In the genomic region with DNA sequence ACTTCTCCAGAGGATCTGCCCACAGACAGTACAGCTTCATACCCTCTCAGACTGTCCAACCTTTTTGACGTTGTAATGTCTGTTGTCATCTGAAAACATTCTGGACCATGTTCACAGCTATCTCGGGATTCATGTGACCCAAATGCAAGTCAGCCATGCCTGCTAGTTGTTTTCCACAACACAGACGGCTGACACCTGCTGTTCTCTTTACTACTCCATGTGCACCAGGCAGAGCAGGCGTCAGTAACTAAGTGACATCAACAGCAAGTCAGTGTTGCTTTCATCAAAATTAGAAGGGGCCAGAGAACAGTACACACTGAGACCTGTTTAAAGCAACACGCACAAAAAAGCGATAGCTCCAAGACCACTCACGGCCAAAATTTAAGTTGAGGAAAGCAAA, we compare ENCODE assay signal across 27 mouse cellular contexts. TPM values are rescaled to one million over a fixed set of nuclear protein-coding genes. Genes with fewer than 3 reads are reported as not detected.
DNase-seq lines count a peak whose midpoint lies in the region; ATAC-seq and TF ChIP-seq lines count a peak whose summit lies in the region.
"Had no signal": no experiment of that assay in that cellular context is flagged by ENCODE, and none has a peak within 500 bp of the region (broad histone marks: within the 10 kb centered on the region; RNA-seq: fewer than 3 reads in every experiment).

No protein-coding gene starts in this region.

- peaks cover 14% of the 10 kb centered on the region for H3K36me3 ChIP-seq in forebrain, postnatal 0 days (ENCODE audit: insufficient read depth)
- no peaks in the 10 kb centered on the region; the same call in 1 of the 2 replicates for H3K36me3 ChIP-seq in forebrain, embryonic 11.5 days (ENCODE audit: control insufficient read depth, insufficient read depth, low read length)

- no peaks in the 10 kb centered on the region for H3K27me3 ChIP-seq in forebrain, postnatal 0 days (ENCODE audit: insufficient read depth, low read length)
- no peaks in the 10 kb centered on the region for H3K27me3 ChIP-seq in forebrain, embryonic 11.5 days (ENCODE audit: control insufficient read depth, insufficient read depth, low read length)
- H3K27me3 ChIP-seq: embryonic facial prominence, embryonic 12.5 days; embryonic facial prominence, embryonic 15.5 days; forebrain, embryonic 12.5 days; forebrain, embryonic 15.5 days; heart, embryonic 12.5 days; heart, embryonic 15.5 days had no signal

- no peaks in the 10 kb centered on the region for H3K9me3 ChIP-seq in forebrain, postnatal 0 days (ENCODE audit: low read length)
- H3K9me3 ChIP-seq in forebrain, embryonic 11.5 days (ENCODE audit: control insufficient read depth, low read length) = no peaks in the 10 kb centered on the region
- H3K9me3 ChIP-seq: embryonic facial prominence, embryonic 12.5 days; embryonic facial prominence, embryonic 15.5 days; forebrain, embryonic 12.5 days; forebrain, embryonic 15.5 days; heart, embryonic 12.5 days; heart, embryonic 15.5 days; hindbrain, embryonic 10.5 days had no signal

- H3K4me1 ChIP-seq in forebrain, postnatal 0 days (ENCODE audit: insufficient read depth) = no peaks in the 10 kb centered on the region
- H3K4me1 ChIP-seq in forebrain, embryonic 11.5 days (replicated peaks; ENCODE audit: control insufficient read depth, insufficient read depth, low read length) = no peaks in the 10 kb centered on the region; the same call in 1 of the 2 replicates
- H3K4me1 ChIP-seq: embryonic facial prominence, embryonic 12.5 days had no signal

- ATAC-seq in forebrain, postnatal 0 days = peak; percentile 40; the same call in 1 of the 2 replicates
- ATAC-seq in forebrain, embryonic 11.5 days (replicated peaks; ENCODE audit: low FRiP score) = no peak
- ATAC-seq: forebrain, embryonic 15.5 days; hindbrain, postnatal 0 days had no signal

- DNase-seq in forebrain, postnatal 0 days = no peak
- no peak for DNase-seq in forebrain, embryonic 11.5 days (ENCODE audit: low spot score)
- peak; percentile 19 to 75 for DNase-seq in layer of hippocampus, adult 18-20 months (ENCODE audit: low spot score in 2 of 2)
- no peak for DNase-seq in layer of hippocampus, postnatal 25 days (ENCODE audit: extremely low spot score in 1 of 2, low spot score in 1 of 2)
- peak; percentile 28 to 57 for DNase-seq in layer of hippocampus, adult 8-10 months (ENCODE audit: low spot score in 2 of 2)
- DNase-seq in layer of hippocampus, postnatal 36 days = peak; percentile 37 to 38
- no peak for DNase-seq in urinary bladder, adult 18-20 months (ENCODE audit: low spot score in 2 of 2)
- DNase-seq in right cerebral cortex, postnatal 36 days (ENCODE audit: low spot score in 2 of 2) = no peak
- DNase-seq: adrenal gland, postnatal 10 days; adrenal gland, postnatal 36 days; cerebellum, adult 11 months; cerebellum, adult 2 months; cerebellum, adult 9-11 months; cerebellum, postnatal 25 days; gastrocnemius, postnatal 14 days; heart, adult 18-20 months; heart, postnatal 10 days; heart, postnatal 36 days had no signal

- no peak overlapping the region for H3K4me3 ChIP-seq in forebrain, postnatal 0 days (ENCODE audit: low read depth, low read length)
- H3K4me3 ChIP-seq in forebrain, embryonic 11.5 days (ENCODE audit: low read depth, low read length) = no peak overlapping the region
- H3K4me3 ChIP-seq: embryonic facial prominence, embryonic 12.5 days; embryonic facial prominence, embryonic 15.5 days; forebrain, embryonic 12.5 days; forebrain, embryonic 15.5 days; heart, embryonic 12.5 days; heart, embryonic 15.5 days; hindbrain, embryonic 10.5 days had no signal

- 72% methylated on average over 7 of the region's 7 CpGs for WGBS in forebrain, postnatal 0 days
- WGBS in forebrain, embryonic 11.5 days = 93% methylated on average over 7 of the region's 7 CpGs

- no peak overlapping the region for H3K9ac ChIP-seq in forebrain, postnatal 0 days
- no peak overlapping the region for H3K9ac ChIP-seq in forebrain, embryonic 11.5 days (ENCODE audit: low read length)
- H3K9ac ChIP-seq: embryonic facial prominence, embryonic 12.5 days; embryonic facial prominence, embryonic 15.5 days; forebrain, embryonic 12.5 days; forebrain, embryonic 15.5 days; heart, embryonic 12.5 days; heart, embryonic 15.5 days; hindbrain, embryonic 14.5 days had no signal

- H3K27ac ChIP-seq in forebrain, postnatal 0 days (ENCODE audit: low read depth, low read length) = no peak overlapping the region
- no peak overlapping the region for H3K27ac ChIP-seq in forebrain, embryonic 11.5 days (ENCODE audit: low read depth, low read length)
- H3K27ac ChIP-seq: embryonic facial prominence, embryonic 12.5 days; embryonic facial prominence, embryonic 15.5 days; forebrain, embryonic 12.5 days; forebrain, embryonic 15.5 days; heart, embryonic 15.5 days; hindbrain, embryonic 10.5 days; hindbrain, embryonic 14.5 days; hindbrain, postnatal 0 days had no signal

- H3K4me2 ChIP-seq in forebrain, postnatal 0 days (ENCODE audit: low read depth) = no peak overlapping the region
- no peak overlapping the region for H3K4me2 ChIP-seq in forebrain, embryonic 11.5 days (ENCODE audit: low read depth, low read length, severe bottlenecking)
- H3K4me2 ChIP-seq: embryonic facial prominence, embryonic 12.5 days; embryonic facial prominence, embryonic 15.5 days; forebrain, embryonic 12.5 days; forebrain, embryonic 15.5 days; heart, embryonic 12.5 days; heart, embryonic 15.5 days; hindbrain, embryonic 14.5 days had no signal

- TF ChIP-seq CTCF in forebrain, postnatal 0 days (IDR thresholded peaks at IDR 0.05; ENCODE audit: low read depth) = no peak

RNA-seq across cellular contexts. Expression of a gene that starts 36.9 kb away (rescaled TPM):
- 33.3 and 42.7 TPM in 2 replicates for total RNA-seq in forebrain, postnatal 0 days (2014; rRNA removed)
- 31.3 and 37.7 TPM in 2 replicates for polyA plus RNA-seq in forebrain, postnatal 0 days (2015; fragmentation: Nextera tagmentation; extraction: Ambion mirVana)
- polyA plus RNA-seq in forebrain, embryonic 11.5 days (2014; fragmentation: Nextera tagmentation; extraction: Ambion mirVana) = 50.1 and 51.8 TPM in 2 replicates
- 10 to 100 TPM; 88.4 to 89.6 TPM for total RNA-seq in layer of hippocampus, adult 18-20 months (2021)
- 10 to 100 TPM; 84.6 to 92.2 TPM for total RNA-seq in layer of hippocampus, postnatal 25 days (2021)
- total RNA-seq in layer of hippocampus, adult 8-10 months (2022) = 10 to 100 TPM; 81.4 to 88.7 (median 86.1) TPM
- total RNA-seq in layer of hippocampus, postnatal 36 days (2021) = 10 to 100 TPM; 88.1 to 93.9 TPM

Comparison
In these comparisons a context has a peak if more than half of its experiments do, and no peak if none do; other contexts are left out.
1. DNase-seq: peak in layer of hippocampus, adult 18-20 months (2 of 2), layer of hippocampus, adult 8-10 months (2 of 2) and layer of hippocampus, postnatal 36 days (2 of 2); none in forebrain, postnatal 0 days (single experiment), forebrain, embryonic 11.5 days (single experiment), layer of hippocampus, postnatal 25 days (0 of 2), urinary bladder, adult 18-20 months (0 of 2) and right cerebral cortex, postnatal 36 days (0 of 2).